Mouse (Mus musculus) megakaryocyte, embryonic 14.5 days (primary cell): ENCODE data around the gene Pik3r4.

Experiments
- FLI1 ChIP-seq: IDR thresholded peaks from 2 replicates; pipeline ENCODE4 v1.6.1; 2012; ENCODE audit warnings: low read length, inconsistent platforms, mixed read lengths
- GATA1 ChIP-seq: IDR thresholded peaks from 3 replicates; pipeline ENCODE4 v1.6.1; 2012; ENCODE audit warnings: mixed read lengths, low read length, inconsistent platforms, borderline replicate concordance

- TF ChIP-seq FLI1 (no peak), GATA1 (no peak)
These were observed 26.8 kb upstream of the Pik3r4 start for GRCm38 (mm10) chr9:105615952-105616351.
